Mouse (Mus musculus) neural tube, embryonic 10.5 days (tissue): ENCODE results near the gene Mfn2.
A peak's percentile ranks its signal among the peaks of the same experiment; 100 is the strongest.

Experiments
- DNase-seq: peaks from one replicate; pipeline ENCODE4 v3.0.0-alpha.2; 2017; ENCODE audit warnings: low spot score; ENCODE audit errors: extremely low spot score

The Mfn2 gene

DNA sequence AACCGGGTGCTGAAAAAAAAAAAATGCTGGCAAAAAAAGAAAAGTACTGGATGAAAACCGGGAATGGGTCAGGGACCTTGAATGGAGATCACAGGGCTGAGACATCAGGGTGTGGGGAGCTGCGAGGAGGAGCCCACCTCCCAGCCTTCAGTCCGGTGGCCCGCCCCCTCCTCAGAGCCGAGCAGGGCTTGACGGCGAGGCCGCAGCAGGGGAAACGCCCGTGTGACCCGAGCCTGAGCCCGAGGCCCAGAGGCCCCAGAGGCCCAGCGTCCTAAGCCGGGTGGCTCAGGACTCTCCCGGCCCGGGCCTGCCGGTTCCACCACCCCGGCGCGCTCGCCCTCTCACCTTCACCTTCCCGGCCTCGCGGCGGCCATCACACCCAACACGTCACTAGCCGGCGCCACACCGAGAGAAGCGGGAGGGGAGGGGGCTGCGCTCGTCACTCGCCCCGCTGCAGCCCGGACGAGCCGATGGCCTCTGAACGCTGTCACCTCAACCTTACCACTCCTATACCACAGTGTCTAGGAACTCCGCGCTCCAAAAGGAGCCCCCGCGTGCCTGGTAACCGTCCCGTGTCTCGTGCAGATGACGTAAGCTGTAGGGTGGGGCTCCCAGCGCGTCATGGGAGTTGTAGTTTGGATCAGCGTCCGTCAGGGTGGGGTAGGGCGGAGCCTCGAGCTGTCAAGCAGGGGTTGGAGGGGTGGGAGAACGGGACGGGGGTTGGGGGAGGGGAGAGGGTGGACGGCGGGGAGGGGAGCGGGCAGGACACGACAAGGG, at the start of gene Mfn2:
TSS of gene Mfn2 (minus strand) at position 392 of the 777 bp plus-strand sequence.
- peak; percentile 92 for DNase-seq

DNA sequence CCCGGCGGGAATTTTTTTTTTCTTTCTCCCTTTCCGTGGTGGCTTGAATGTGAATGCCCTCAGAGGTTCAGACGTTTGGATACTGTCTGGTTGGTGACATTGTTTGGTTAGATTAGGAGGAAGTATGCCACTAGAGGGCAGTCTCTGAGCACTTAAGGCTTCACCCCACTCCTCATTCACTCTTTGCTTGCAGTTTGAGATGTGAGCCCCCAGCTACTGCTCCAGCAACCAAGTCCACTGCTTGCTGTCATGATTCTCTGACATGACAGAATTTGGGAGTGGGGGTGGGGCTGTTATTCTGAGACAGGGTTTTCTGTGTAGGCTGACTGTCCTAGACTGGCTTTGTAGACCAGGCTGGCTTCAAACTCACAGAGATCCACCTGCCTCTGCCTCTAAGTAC, 49.1 kb upstream of the Mfn2 start:
- DNase-seq: no peak

DNA sequence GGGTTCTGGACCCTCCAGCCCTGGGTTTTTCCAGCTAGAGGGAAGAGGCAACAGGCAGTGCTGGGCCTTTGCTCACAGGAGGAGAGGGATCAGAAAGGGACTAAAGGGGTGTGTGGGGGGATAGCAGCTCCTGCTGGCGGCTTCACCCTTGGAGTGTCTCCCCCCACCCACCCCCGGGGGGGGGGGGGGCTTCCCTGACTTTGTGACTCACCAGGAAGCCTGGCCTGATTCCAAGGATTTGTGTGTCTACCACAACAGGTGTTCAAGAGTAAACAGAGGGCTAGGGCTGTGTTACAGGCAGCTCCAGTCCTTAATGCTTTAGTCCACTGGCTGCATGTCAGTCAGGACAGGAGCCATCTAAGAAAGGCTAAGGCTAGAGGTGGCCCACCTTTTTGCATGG, 43.0 kb upstream of the Mfn2 start:
- DNase-seq: no peak

- no peak for DNase-seq
These were observed 38.5 kb upstream of the Mfn2 start for GRCm38 (mm10) chr4:147943005-147943404.

DNA sequence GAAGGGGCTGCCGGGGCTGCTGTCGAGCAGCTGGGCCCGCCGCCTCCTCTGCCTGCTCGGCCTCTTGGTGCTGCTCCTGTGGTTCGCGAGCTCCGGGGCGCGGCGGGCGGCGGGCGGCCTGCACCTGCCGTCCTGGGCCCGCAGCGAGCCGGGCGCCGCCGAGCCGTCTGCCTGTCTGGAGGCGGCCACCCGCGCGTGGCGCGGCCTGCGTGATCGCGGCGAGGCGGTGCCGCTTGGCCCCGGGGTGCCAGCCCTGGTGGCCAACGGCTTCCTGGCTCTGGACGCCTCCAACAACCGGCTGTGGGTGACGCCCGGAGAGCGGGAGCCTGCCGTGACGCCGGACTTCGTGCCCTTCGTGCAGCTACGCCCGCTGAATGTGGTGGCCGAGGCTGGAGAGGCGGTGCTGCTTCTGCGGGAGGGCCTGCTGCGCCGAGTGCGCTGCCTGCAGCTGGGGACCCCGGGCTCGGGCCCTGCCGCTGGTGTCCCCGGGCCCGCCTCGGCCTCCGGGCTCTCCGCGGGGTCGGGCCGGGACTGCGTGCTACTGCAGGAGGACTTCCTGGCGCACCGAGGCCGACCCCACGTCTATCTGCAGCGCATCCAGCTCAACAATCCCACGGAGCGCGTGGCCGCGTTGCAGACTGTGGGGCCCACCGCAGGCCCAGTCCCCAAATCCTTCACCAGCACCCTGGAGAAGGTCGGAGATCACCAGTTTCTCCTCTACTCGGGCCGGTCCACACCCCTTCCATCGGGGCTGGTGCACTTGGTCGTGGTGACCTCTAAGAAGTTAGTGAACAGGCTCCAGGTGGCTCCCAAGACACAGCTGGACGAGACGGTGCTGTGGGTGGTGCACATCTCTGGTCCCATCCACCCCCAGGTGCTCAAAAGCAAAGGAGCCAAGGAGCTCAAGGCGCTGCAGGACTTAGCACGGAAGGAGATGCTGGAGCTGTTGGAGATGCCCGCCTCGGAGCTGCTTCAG, 36.8 kb upstream of the Mfn2 start:
- peak; percentile 47 for DNase-seq

- DNase-seq: peak; percentile 92
These were observed 36.1 kb upstream of the Mfn2 start, which contains the start of gene 2510039O18Rik for GRCm38 (mm10) chr4:147940576-147941044. Gene 2510039O18Rik, plus strand, starts transcription at chr4:147940895.

DNA sequence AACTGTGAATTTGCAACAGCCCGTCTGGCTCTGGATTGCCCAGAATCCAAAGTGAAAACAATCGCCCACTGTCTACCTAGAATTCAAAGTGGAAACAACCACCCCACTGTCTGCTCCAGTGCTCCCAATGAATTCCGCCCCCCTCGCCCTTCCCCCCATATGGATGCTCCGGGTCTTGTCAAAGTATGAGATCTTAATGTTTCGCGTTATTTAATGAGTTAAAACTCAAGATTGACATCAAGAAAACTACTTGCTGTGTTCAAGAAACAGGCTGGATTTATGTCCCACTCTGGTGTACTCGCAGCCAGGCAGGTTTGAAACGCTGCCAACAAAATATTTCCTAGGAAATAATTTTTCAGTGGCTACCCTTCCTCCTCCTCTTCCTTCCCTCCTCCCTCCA, 35.6 kb upstream of the Mfn2 start:
- DNase-seq: no peak

- no peak for DNase-seq
These were observed 33.9 kb upstream of the Mfn2 start for GRCm38 (mm10) chr4:147938148-147939096.

- DNase-seq: no peak
These were observed 33.0 kb upstream of the Mfn2 start for GRCm38 (mm10) chr4:147937486-147937885.

DNA sequence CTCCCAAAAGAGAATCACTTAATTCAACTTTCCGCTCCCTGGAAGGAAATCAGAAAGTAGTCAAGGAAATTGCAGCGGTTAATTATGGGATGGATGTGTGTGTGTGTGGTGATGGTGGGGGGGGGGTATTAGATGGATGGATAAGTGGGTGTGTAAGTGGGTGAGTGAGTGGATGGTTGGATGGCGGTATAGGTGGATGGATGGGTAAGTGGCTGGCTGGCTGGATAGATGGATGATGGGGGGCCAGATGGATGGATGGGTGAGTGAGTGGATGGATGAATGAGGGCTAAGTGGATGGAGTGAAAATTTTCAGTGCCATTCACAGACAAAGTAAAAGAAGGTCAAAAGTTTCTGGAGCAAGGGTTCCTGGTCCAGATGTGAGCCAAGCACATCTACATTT, 32.5 kb upstream of the Mfn2 start:
- DNase-seq: no peak

DNA sequence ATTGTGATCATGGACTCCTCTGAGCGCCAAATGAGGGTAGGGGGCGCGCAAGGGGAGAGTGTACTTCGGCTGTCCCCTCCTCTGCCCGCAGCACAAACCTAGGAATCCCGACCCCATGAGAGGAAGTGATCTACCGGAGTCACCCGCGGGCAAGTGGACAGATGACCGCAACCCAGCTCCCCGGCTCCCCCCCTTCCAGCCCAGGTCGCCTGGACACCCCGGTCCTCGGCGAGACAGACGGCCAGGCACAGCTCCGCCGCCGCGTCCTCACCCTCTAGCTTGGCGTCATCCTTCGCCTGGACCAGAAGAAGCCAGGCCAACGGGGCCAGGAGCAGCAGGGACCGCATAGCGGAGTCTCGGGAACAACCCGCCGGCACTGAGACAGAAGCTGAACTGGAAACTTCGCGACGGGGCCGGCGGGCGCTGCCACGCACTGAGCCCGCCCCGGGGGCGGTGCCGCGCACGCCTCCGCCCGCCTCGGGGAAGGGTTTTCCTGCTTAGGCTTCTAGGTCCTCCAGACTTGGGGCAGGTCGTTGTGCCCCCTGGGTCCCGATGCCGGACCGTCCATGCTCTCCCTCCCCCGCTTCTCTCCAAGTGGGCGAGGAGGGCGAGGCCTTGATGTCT, 31.9 kb upstream of the Mfn2 start, which contains the start of gene Plod1:
TSS of gene Plod1 (minus strand) at position 437 of the 624 bp plus-strand sequence.
- DNase-seq: peak; percentile 79

DNA sequence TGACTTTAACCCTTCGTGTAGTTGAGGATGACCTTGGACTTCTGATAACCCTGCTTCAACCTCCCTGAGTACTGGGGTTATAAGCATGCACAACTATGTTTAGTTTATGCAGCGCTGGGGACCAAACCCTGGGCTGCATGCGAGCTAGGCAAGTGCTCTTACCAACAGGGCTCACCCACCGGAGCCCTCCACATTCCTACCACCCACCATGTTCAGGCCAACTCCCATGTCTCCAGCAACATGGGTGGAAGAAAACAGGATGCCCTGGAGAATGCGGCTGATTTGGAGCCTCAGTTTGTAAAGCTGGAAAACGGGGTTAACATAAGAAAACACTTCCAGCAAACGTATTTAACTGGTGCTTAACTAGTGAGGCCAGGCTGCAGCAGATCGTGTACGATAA, 31.4 kb upstream of the Mfn2 start:
- DNase-seq: no peak

DNA sequence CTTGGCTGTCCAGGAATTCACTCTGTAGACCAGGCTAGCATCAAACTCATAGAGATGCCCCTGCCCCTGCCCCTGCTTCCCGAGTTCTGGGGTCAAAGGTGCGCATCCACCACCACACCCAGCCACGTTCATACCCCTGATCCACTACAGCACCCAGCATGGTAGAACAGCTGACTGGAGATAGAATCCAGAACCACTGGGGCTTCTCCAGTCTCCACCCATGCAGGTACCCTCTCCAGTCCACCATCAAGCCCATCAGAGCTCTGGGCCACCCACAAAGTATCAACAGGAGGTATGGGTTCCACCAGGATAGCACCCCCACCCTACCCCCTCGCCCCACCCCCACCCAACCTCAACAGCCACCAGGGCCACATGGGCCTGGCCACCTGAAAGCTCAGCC, 30.1 kb upstream of the Mfn2 start:
- DNase-seq: no peak

- DNase-seq: no peak
These were observed 29.6 kb upstream of the Mfn2 start for GRCm38 (mm10) chr4:147934134-147934533.

DNA sequence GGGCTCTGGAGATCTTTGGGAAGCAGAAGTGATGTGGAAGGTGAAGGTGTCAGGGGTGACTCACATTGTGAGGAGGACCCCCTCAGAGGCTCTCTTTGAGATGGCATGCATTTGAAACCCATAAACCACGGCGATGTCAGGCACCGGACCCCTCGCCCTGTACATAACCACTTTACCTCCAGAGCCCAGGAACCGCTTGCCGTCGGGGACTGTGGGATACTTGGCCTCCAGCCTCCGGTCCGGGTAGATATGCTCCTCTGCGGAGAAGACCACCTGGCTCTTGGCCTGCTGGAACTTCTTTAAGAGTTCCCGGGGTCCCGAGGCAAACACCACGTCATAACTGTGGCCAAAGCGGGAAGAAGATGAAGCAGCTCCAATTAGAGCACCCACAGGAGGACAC, 26.4 kb upstream of the Mfn2 start:
- DNase-seq: no peak

- DNase-seq: no peak
These were observed 24.0 kb upstream of the Mfn2 start for GRCm38 (mm10) chr4:147928540-147928939.

- DNase-seq: no peak
These were observed 23.6 kb upstream of the Mfn2 start for GRCm38 (mm10) chr4:147928136-147928535.

DNA sequence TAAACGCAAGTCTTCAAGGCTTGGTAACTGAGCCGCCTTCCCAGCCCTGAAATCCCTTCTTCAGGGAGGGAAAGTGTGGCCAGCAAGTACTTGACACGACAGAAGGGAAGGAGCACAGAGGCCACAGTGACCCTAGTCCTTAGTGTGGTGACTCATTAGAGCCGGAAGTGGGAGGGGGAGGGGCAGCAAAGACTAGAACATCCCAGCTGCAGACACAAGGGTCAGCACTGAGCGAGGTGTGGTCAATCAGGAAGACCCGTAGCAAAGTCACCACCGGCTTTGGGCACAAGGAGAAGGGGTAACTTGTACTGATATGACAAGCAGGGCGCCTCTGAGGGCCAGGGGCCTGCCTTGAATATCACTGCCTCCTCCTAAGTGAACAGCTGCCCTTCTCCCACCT, 23.2 kb upstream of the Mfn2 start:
- no peak for DNase-seq

DNA sequence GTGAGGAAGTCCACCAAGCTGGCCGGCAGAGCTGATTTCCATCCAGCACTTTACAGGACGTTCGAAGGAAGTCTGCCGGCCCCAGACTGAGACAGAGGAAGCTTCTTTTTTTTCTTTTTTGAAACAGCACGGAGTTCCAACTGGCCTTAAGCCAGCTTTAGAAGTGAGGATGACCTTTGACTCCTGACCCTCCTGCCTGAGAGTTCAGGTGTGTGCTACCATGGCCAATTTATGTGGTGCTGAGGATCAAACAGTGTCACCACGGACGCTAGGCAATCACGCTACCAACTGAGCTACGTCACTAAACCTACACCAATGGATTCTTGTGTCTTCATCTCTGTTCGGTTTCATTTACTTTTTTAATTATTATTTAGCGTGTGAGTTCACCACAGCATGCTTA, 17.8 kb upstream of the Mfn2 start:
- no peak for DNase-seq

DNA sequence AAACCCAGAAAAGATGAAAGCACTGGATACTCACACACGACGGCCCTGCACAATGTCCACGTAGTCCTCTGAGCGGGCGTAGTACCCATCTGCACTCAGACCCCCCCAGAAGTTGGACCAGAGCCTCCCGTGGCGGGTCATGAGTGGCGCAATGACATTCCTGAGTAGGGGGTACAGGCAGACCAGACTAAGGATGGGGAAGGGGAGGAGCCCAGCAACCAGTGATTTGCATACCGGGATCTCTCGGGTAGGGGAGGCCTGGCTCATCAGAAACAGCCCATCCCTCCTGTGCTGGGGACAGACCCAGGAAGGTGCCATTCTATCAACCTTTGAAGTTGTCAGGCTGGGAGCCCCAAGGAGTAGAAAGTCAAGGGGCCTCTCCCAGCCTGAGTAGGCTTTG, 16.5 kb upstream of the Mfn2 start:
- no peak for DNase-seq
